Mouse (Mus musculus): ENCODE measurements around the gene Kcnn1.

DNA sequence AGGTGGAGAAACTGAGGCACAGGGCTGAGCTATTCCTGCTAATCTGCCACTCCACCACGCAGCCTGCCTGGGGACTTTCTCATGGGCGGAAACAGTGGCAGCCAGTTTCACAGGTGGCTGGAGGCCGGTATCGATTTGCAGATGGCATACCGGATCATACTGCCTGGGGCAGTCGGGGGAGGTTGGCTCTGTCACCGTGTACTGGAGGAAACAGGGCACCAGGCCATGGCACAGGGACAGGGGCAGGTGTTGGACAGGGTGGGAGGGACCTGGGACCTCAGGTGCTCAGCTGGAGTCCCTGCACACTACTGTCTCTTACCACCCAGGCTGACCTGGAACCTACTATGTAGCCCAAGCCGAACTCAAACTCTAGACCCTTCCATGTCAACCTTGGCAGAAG is 37.2 kb downstream of the Kcnn1 start:
- TF ChIP-seq POLR2A (IDR thresholded peaks at IDR 0.05; ENCODE audit: low read depth, low read length): no peak
- TF ChIP-seq CTCF (IDR thresholded peaks at IDR 0.05; ENCODE audit: extremely low read depth, insufficient read length, insufficient replicate concordance, low read depth, low read length): no peak

Data from small intestine, adult 2 months (tissue).